Mouse (Mus musculus) kidney, adult 8-10 months (tissue): Measurements from ENCODE around the gene Gm614.
A peak's percentile ranks its signal among the peaks of the same experiment; 100 is the strongest.

Experiments used
- DNase-seq, 2 experiments: peaks; one replicate each; pipeline ENCODE4 v3.0.0; 2022

Gene Gm614

GRCm38 (mm10) chrX:101263892-101264291, at the start of gene Gm614:
Gm614 (minus strand) TSS chrX:101263992.
- no peak for DNase-seq

- no peak for DNase-seq
These were observed 45.5 kb upstream of the Gm614 start for GRCm38 (mm10) chrX:101309299-101309698.

- DNase-seq: no peak
These were observed 40.9 kb upstream of the Gm614 start for GRCm38 (mm10) chrX:101304646-101305045.

GRCm38 (mm10) chrX:101301654-101302053, 37.9 kb upstream of the Gm614 start:
- DNase-seq: no peak

- no peak for DNase-seq
These were observed 36.7 kb upstream of the Gm614 start for GRCm38 (mm10) chrX:101300427-101301030.

GRCm38 (mm10) chrX:101299473-101300426, 36.0 kb upstream of the Gm614 start:
- DNase-seq: no peak

- DNase-seq: no peak
These were observed 35.3 kb upstream of the Gm614 start, which contains the start of gene Nlgn3 for GRCm38 (mm10) chrX:101299055-101299454. Nlgn3 (plus strand) TSS chrX:101299168.

- no peak for DNase-seq
These were observed 26.3 kb upstream of the Gm614 start for GRCm38 (mm10) chrX:101290111-101290510.

- DNase-seq: no peak
These were observed 25.2 kb upstream of the Gm614 start for GRCm38 (mm10) chrX:101289037-101289436.

GRCm38 (mm10) chrX:101288432-101288831, 24.6 kb upstream of the Gm614 start:
- DNase-seq: no peak

GRCm38 (mm10) chrX:101287543-101287942, 23.8 kb upstream of the Gm614 start:
- no peak for DNase-seq

GRCm38 (mm10) chrX:101285953-101286670, 22.3 kb upstream of the Gm614 start:
- DNase-seq: no peak

GRCm38 (mm10) chrX:101285534-101285933, 21.7 kb upstream of the Gm614 start:
- peak in 1 of 2 experiments; percentile 35 for DNase-seq

- no peak for DNase-seq
These were observed 19.0 kb upstream of the Gm614 start for GRCm38 (mm10) chrX:101282813-101283212.

- DNase-seq: peak; percentile 93 to 94
These were observed 10.3 kb upstream of the Gm614 start, which contains the start of gene Med12 for GRCm38 (mm10) chrX:101273875-101274738. Med12 (plus strand) TSS chrX:101274030.

- no peak for DNase-seq
These were observed 9.6 kb upstream of the Gm614 start for GRCm38 (mm10) chrX:101273410-101273809.

- DNase-seq: no peak
These were observed 4.9 kb upstream of the Gm614 start, which contains the start of gene Gm20489 for GRCm38 (mm10) chrX:101268755-101269124. Gm20489 (minus strand) TSS chrX:101269023.

GRCm38 (mm10) chrX:101268025-101268754, 4.4 kb upstream of the Gm614 start, which contains the start of gene Il2rg:
Il2rg (minus strand) TSS chrX:101268255.
- DNase-seq: no peak

- DNase-seq: no peak
These were observed 2.8 kb upstream of the Gm614 start for GRCm38 (mm10) chrX:101266631-101267030.

GRCm38 (mm10) chrX:101260441-101261325, 3.1 kb downstream of the Gm614 start:
- no peak for DNase-seq
